Mouse (Mus musculus) MEL (cell line): ENCODE results near the gene Oaz1.

Experiments
- CTCF ChIP-seq, 3 experiments: IDR thresholded peaks in 2 of 3; conservative IDR thresholded peaks in 1 of 3; 2 replicates each; pipeline ENCODE4 v1.5.1; 2011 to 2012; ENCODE audit warnings: low read length in 3 of 3, low read depth in 2 of 3, mild to moderate bottlenecking in 2 of 3, improper control_type of control experiment in 1 of 3, inconsistent platforms in 1 of 3, mixed read lengths in 1 of 3, moderate library complexity in 1 of 3; ENCODE audit not compliant: control insufficient read depth in 1 of 3, insufficient read depth in 1 of 3, poor library complexity in 1 of 3, severe bottlenecking in 1 of 3
- EP300 ChIP-seq, 2 experiments: IDR thresholded peaks; 2 replicates each; pipeline ENCODE4 v1.6.1; 2011; ENCODE audit warnings: improper control_type of control experiment in 2 of 2, low read length in 2 of 2, low read depth in 1 of 2, mild to moderate bottlenecking in 1 of 2
- ETS1 ChIP-seq: IDR thresholded peaks from 2 replicates; pipeline ENCODE4 v1.6.1; 2012; ENCODE audit warnings: low read depth, mild to moderate bottlenecking, inconsistent platforms, low read length, improper control_type of control experiment, moderate library complexity
- JUND ChIP-seq: IDR thresholded peaks from 2 replicates; pipeline ENCODE4 v1.6.1; 2011; ENCODE audit warnings: low read depth, mild to moderate bottlenecking, improper control_type of control experiment, low read length
- MAFK ChIP-seq: IDR thresholded peaks from 2 replicates; pipeline ENCODE4 v1.6.1; 2011; ENCODE audit warnings: low read depth, mild to moderate bottlenecking, low read length, improper control_type of control experiment, borderline replicate concordance
- POLR2A ChIP-seq, 2 experiments: IDR thresholded peaks; 2 replicates each; pipeline ENCODE4 v1.6.1; 2011 to 2012; ENCODE audit warnings: low read length in 2 of 2, mild to moderate bottlenecking in 2 of 2, control low read depth in 1 of 2, improper control_type of control experiment in 1 of 2, low read depth in 1 of 2, moderate library complexity in 1 of 2; ENCODE audit not compliant: control insufficient read depth in 1 of 2, insufficient read depth in 1 of 2, poor library complexity in 1 of 2
- POLR2AphosphoS2 ChIP-seq: IDR thresholded peaks from 2 replicates; pipeline ENCODE4 v1.6.1; 2011; ENCODE audit warnings: low read length, improper control_type of control experiment
- TAL1 ChIP-seq: IDR thresholded peaks from 2 replicates; pipeline ENCODE4 v1.6.1; 2012; ENCODE audit warnings: mild to moderate bottlenecking, inconsistent platforms, low read length, moderate library complexity, mixed read lengths
- TCF12 ChIP-seq: IDR thresholded peaks from 2 replicates; pipeline ENCODE4 v1.6.1; 2014; ENCODE audit warnings: low read depth, mild to moderate bottlenecking, inconsistent platforms, low read length, improper control_type of control experiment, moderate library complexity
- USF2 ChIP-seq, 2 experiments: IDR thresholded peaks; 2 replicates each; pipeline ENCODE4 v1.6.1; 2011 to 2012; ENCODE audit warnings: improper control_type of control experiment in 2 of 2, low read length in 2 of 2, borderline replicate concordance in 1 of 2, inconsistent platforms in 1 of 2, low read depth in 1 of 2, mild to moderate bottlenecking in 1 of 2; ENCODE audit not compliant: insufficient read depth in 1 of 2
- ZC3H11A ChIP-seq: IDR thresholded peaks from 2 replicates; pipeline ENCODE4 v1.6.1; 2012; ENCODE audit warnings: low read depth, mild to moderate bottlenecking, inconsistent platforms, low read length, improper control_type of control experiment

DNA sequence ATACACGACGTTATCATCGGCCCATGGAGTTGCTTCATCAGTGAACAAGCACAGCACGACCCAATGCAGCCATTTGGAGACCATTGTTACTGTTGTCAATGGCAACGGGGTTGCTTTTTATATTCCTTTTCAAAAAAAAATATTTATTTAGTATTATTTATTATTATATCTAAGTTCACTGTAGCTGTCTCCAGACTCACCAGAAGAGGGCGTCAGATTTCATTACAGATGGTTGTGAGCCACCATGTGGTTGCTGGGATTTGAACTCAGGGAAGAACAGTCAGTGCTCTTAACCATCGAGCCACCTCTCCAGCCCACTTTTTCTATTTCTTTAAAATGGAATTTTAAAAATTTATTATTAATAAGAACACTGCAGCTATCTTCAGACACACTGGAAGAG lies 11.7 kb upstream of the Oaz1 start:
- TF ChIP-seq TAL1 (no peak), POLR2AphosphoS2 (no peak), CTCF (IDR thresholded peaks at IDR 0.05 in 2 of 3, conservative IDR thresholded peaks at IDR 0.05 in 1 of 3; ENCODE audit: control insufficient read depth in 1 of 3, insufficient read depth in 1 of 3, low read depth in 2 of 3, low read length in 3 of 3, poor library complexity in 1 of 3, severe bottlenecking in 1 of 3) (peak in 1 of 3 experiments; percentile 38; a peak in 2 of 6 replicates), EP300 (IDR thresholded peaks at IDR 0.05; ENCODE audit: low read depth in 1 of 2, low read length in 2 of 2) (no peak), USF2 (IDR thresholded peaks at IDR 0.05; ENCODE audit: borderline replicate concordance in 1 of 2, insufficient read depth in 1 of 2, low read depth in 1 of 2, low read length in 2 of 2) (no peak), POLR2A (IDR thresholded peaks at IDR 0.05; ENCODE audit: control insufficient read depth in 1 of 2, insufficient read depth in 1 of 2, low read depth in 1 of 2, low read length in 2 of 2, poor library complexity in 1 of 2) (no peak), TCF12 (no peak), JUND (no peak), MAFK (no peak), ZC3H11A (no peak), ETS1 (no peak)
